Mouse (Mus musculus): ENCODE results near the gene Fbrs. TPM values are rescaled to one million over a fixed set of nuclear protein-coding genes. Genes with fewer than 3 reads are reported as not detected.
"Not testable (repeated sequence)": the region's sequence is repeated elsewhere in the genome, so short reads cannot be mapped to it uniquely, and the experiment has no call there.

The Fbrs gene
- total RNA-seq (2021) (10 to 100 TPM; 54.8 to 90.7 TPM), polyA plus RNA-seq (2012; rRNA removed) (46.0 and 57.8 TPM in 2 replicates)
- long read RNA-seq, partial matches to known transcripts: 7 of 9 reads
- long read RNA-seq, other reads (novel, unspliced or antisense): 2 of 9 reads

- DNase-seq: peak; percentile 98
These were observed at the start of gene Fbrs for GRCm38 (mm10) chr7:127478635-127479317. Gene Fbrs, plus strand, starts transcription at chr7:127479199.

DNA sequence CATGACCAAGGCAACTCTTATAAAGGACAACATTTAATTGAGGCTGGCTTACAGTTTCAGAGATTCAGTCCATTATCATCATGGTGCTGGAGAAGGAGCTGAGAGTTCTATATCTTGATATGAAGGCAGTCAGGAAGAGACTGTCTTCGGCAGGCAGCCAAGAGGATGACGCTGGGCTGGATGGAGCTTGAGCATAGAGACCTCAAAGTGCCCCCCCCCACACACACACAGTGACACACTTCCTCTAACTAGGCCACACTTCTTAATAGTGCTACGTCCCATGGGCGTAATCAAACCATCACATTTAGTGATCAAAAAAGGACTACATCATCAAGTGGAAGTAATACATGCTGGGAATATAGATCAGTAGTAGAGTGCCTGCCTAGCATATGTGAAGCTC, 43.8 kb upstream of the Fbrs start:
- DNase-seq: no peak

DNA sequence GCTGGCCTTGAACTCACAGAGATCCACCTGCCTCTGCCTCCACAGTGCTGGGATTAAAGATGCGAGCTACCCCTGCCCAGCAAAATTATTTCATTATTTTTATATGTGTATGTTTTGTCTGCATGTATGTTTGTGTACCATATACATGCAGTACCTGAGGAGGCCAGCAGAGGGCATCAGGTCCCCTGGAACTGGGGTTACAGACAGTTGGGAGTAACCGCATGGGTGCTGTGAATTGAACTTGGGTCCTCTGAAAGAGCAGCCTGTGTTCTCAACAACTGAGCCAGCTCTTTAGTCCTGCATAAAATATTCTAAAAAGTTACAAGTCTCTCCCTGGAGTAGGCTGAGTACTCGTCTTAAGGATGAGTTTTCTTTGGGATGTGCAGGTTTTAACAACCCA, 41.3 kb upstream of the Fbrs start:
- no peak for DNase-seq

GRCm38 (mm10) chr7:127443976-127444375, 35.0 kb upstream of the Fbrs start:
- DNase-seq: no peak

GRCm38 (mm10) chr7:127448521-127449300, 30.3 kb upstream of the Fbrs start, which contains the start of gene Zfp689:
Gene Zfp689, minus strand, starts transcription at chr7:127449158.
- peak; percentile 95 for DNase-seq

DNA sequence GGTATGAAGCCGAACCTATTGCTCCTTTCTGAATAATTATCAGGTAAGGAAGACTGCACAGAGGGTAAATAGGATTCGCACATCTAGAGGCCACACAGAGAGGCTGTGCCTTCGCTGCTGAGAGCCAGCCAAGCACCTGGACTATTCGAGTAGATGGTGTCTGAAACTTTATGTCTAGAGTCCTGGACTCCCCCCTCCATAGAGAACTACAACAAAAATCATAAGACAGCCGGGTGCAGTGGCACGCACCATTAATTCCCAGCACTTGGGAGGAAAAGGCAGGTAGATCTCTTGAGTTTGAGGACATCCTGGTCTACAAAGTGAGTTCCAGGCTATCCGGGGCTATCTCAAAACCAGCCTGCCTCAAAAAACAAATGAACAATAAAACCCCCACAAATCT, 29.0 kb upstream of the Fbrs start:
- DNase-seq: no peak

- DNase-seq: no peak
These were observed 25.9 kb upstream of the Fbrs start for GRCm38 (mm10) chr7:127453056-127453455.

- no peak for DNase-seq
These were observed 24.1 kb upstream of the Fbrs start for GRCm38 (mm10) chr7:127454905-127455304.

GRCm38 (mm10) chr7:127458371-127459122, 20.5 kb upstream of the Fbrs start:
- DNase-seq: not testable (repeated sequence)

- DNase-seq: not testable (repeated sequence)
These were observed 19.7 kb upstream of the Fbrs start, which contains the start of gene Prr14 for GRCm38 (mm10) chr7:127459311-127459710. Gene Prr14, plus strand, starts transcription at chr7:127459611.

- DNase-seq: no peak
These were observed 13.8 kb upstream of the Fbrs start for GRCm38 (mm10) chr7:127465191-127465590.

DNA sequence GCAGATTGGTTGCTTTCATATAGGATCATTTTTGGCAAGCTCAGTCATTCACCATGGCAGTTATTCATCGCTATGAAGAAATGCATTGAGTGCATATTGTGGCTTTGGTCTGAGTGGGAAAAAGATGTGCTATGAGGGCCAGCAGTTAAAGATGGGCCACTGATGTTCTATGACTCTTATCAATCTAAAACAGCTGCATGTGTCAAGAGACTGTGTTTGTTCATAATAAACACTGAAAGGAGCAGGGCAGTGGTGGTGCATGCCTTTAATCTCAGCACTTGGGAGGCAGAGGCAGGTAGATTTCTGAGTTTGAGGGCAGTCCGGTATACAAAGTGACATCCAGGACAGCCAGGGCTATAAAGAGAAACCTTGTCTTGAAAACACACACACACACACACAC, 13.3 kb upstream of the Fbrs start:
- not testable (repeated sequence) for DNase-seq

- DNase-seq: no peak
These were observed 12.4 kb upstream of the Fbrs start for GRCm38 (mm10) chr7:127466606-127467005.

- DNase-seq: peak; percentile 52
These were observed 8.8 kb upstream of the Fbrs start for GRCm38 (mm10) chr7:127470011-127470715.

GRCm38 (mm10) chr7:127470743-127471645, 8.0 kb upstream of the Fbrs start:
- peak; percentile 94 for DNase-seq

- peak; percentile 79 for DNase-seq
These were observed 7.4 kb upstream of the Fbrs start for GRCm38 (mm10) chr7:127471646-127472010.

DNA sequence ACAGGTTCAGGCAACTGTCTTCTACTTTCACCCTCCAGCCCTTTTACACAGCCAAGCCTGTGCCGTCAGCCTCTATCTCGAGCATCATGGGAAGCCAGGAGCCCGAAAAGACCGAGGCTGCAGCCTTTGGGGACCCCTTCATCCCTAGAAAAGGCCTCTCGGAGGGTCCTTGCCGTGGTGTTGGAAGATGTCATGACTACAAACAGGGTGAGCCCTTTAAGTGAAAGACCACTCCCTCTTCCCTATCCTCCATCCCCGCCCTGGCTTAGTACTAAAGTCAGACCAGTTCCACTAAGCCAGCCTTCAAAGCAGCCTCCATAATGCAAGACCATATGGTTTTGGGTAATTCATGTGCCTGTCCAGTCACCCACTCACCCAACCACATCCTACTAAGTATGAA, 6.9 kb upstream of the Fbrs start:
- DNase-seq: no peak

- DNase-seq: no peak
These were observed 5.3 kb upstream of the Fbrs start for GRCm38 (mm10) chr7:127473705-127474104.

GRCm38 (mm10) chr7:127474378-127475070, 4.5 kb upstream of the Fbrs start:
- no peak for DNase-seq

GRCm38 (mm10) chr7:127475186-127475740, 3.7 kb upstream of the Fbrs start:
- DNase-seq: no peak
